Mouse (Mus musculus) liver, adult 2 months (tissue): ENCODE measurements around the gene Zdhhc18.

Experiments used
- CTCF ChIP-seq: fragments of 200-500 bp; IDR thresholded peaks from 2 replicates; pipeline ENCODE4 v1.5.1; 2011; ENCODE audit warnings: low read depth, low read length, control low read depth
- POLR2A ChIP-seq: fragments of 200-500 bp; IDR thresholded peaks from 2 replicates; pipeline ENCODE4 v1.6.1; 2011; ENCODE audit warnings: low read length, control low read depth; ENCODE audit not compliant: insufficient read depth; ENCODE audit errors: extremely low read depth

GRCm38 (mm10) chr4:133680206-133680786 lies 30.3 kb upstream of the Zdhhc18 start:
- TF ChIP-seq CTCF (no peak), POLR2A (no peak)
